Mouse (Mus musculus) forebrain, embryonic 15.5 days (tissue): ENCODE data around the gene Gm49416. TPM values are rescaled to one million over a fixed set of nuclear protein-coding genes. Genes with fewer than 3 reads are reported as not detected.

Source experiments
- microRNA-seq: library from miRNA; unstranded; fragments of <30 nt; microRNA quantifications from one replicate; pipeline ENCODE4, GENCODE M21; 2016
- polyA plus RNA-seq: library from polyadenylated mRNA; unstranded; fragments of >200 nt; fragmentation: Nextera tagmentation; extraction: Ambion mirVana; gene quantifications from 2 replicates; pipeline ENCODE4 v1.2.1, GENCODE M21; 2015

Gene Gm49416
- polyA plus RNA-seq, 1 experiment from 2014 or later, result 0.25 TPM

Small RNAs within 50 kb of the gene (microRNA-seq; reads per million reads assigned to microRNA genes)
- not detected for gene Mir5136

Other genes with a start within 250 kb of the Gm49416 start
- gene Chrm1, start 225.1 kb upstream of the Gm49416 start, polyA plus RNA-seq, result 5.1 and 5.4 TPM in 2 replicates
- 164 and 171 TPM in 2 replicates for gene Slc3a2, start 165.6 kb upstream of the Gm49416 start, polyA plus RNA-seq
- gene Wdr74, start 153.1 kb upstream of the Gm49416 start, polyA plus RNA-seq, result 96.5 and 97.4 TPM in 2 replicates
- gene 1700092M07Rik, start 148.2 kb upstream of the Gm49416 start, polyA plus RNA-seq, result 1.5 and 2.5 TPM in 2 replicates
- gene Stx5a, start 147.5 kb upstream of the Gm49416 start, polyA plus RNA-seq, result 130 and 133 TPM in 2 replicates
- gene Nxf1, start 131.9 kb upstream of the Gm49416 start, polyA plus RNA-seq, result 187 and 192 TPM in 2 replicates
- gene Tmem223, start 117.9 kb upstream of the Gm49416 start, polyA plus RNA-seq, result 249 and 250 TPM in 2 replicates
- gene Tmem179b, start 114.5 kb upstream of the Gm49416 start, polyA plus RNA-seq, result 27.4 and 33.9 TPM in 2 replicates
- 32.2 and 34.1 TPM in 2 replicates for gene Taf6l, start 102.5 kb upstream of the Gm49416 start, polyA plus RNA-seq
- gene Polr2g, start 90.3 kb upstream of the Gm49416 start, polyA plus RNA-seq, result 162 and 169 TPM in 2 replicates
- 8.3 and 9.6 TPM in 2 replicates for gene Zbtb3, start 86.4 kb upstream of the Gm49416 start, polyA plus RNA-seq
- 68.4 and 72.7 TPM in 2 replicates for gene Ttc9c, start 69.6 kb upstream of the Gm49416 start, polyA plus RNA-seq
- gene Hnrnpul2, start 68.9 kb upstream of the Gm49416 start, polyA plus RNA-seq, result 5.9 and 6.1 TPM in 2 replicates
- not detected in 2 replicates for gene AC129217.1, start 59.2 kb upstream of the Gm49416 start, polyA plus RNA-seq
- gene Bscl2, start 51.5 kb upstream of the Gm49416 start, polyA plus RNA-seq, result 80.7 and 85.2 TPM in 2 replicates
- gene Gng3, start 49.7 kb upstream of the Gm49416 start, polyA plus RNA-seq, result 272 and 281 TPM in 2 replicates
- gene Lrrn4cl, start 38.2 kb upstream of the Gm49416 start, polyA plus RNA-seq, result 0.53 and 0.60 TPM in 2 replicates
- gene Ubxn1, start 17.4 kb upstream of the Gm49416 start, polyA plus RNA-seq, result 178 and 181 TPM in 2 replicates
- gene Uqcc3, start 8.0 kb upstream of the Gm49416 start, polyA plus RNA-seq, result 55.4 and 61.8 TPM in 2 replicates
- gene Lbhd1, start 5.2 kb upstream of the Gm49416 start, polyA plus RNA-seq, result 59.1 and 74.7 TPM in 2 replicates
- not detected in 2 replicates for gene Gm49403, start 5.0 kb upstream of the Gm49416 start, polyA plus RNA-seq
- gene 1810009A15Rik, start 73 bp upstream of the Gm49416 start, polyA plus RNA-seq, result 53.9 and 55.0 TPM in 2 replicates
- 42.0 and 43.7 TPM in 2 replicates for gene Ints5, start 4.1 kb downstream of the Gm49416 start, polyA plus RNA-seq
- 88.1 and 89.6 TPM in 2 replicates for gene Ganab, start 9.1 kb downstream of the Gm49416 start, polyA plus RNA-seq
- 78.9 and 81.0 TPM in 2 replicates for gene B3gat3, start 31.4 kb downstream of the Gm49416 start, polyA plus RNA-seq
- 0.87 and 1.5 TPM in 2 replicates for gene Rom1, start 40.4 kb downstream of the Gm49416 start, polyA plus RNA-seq
- 10.4 and 11.7 TPM in 2 replicates for gene Eml3, start 40.6 kb downstream of the Gm49416 start, polyA plus RNA-seq
- 171 and 175 TPM in 2 replicates for gene Mta2, start 52.9 kb downstream of the Gm49416 start, polyA plus RNA-seq
- 34.1 and 34.7 TPM in 2 replicates for gene Tut1, start 64.9 kb downstream of the Gm49416 start, polyA plus RNA-seq
- gene Eef1g, start 78.1 kb downstream of the Gm49416 start, polyA plus RNA-seq, result 336 and 348 TPM in 2 replicates
- 2.6 and 3.7 TPM in 2 replicates for gene Ahnak, start 100.4 kb downstream of the Gm49416 start, polyA plus RNA-seq
- gene Scgb1a1, start 199.0 kb downstream of the Gm49416 start, polyA plus RNA-seq, result not detected in 2 replicates
- 32.0 and 33.5 TPM in 2 replicates for gene Asrgl1, start 246.7 kb downstream of the Gm49416 start, polyA plus RNA-seq